Mouse (Mus musculus) brain, embryonic 14.5 days (tissue): ENCODE measurements at regions not wholly inside any gene's neighbourhood (a gene's known extent, or its start where the extent isn't known, plus 50 kb on each side); places are given as distances from the start of the nearest gene placed in this dataset.

Experiments used
- CTCF ChIP-seq: fragments of 200-500 bp; IDR thresholded peaks from 2 replicates; pipeline ENCODE4 v1.5.1; 2012; ENCODE audit warnings: inconsistent platforms, mild to moderate bottlenecking, moderate library complexity, borderline replicate concordance; ENCODE audit not compliant: insufficient read depth, insufficient read length; ENCODE audit errors: extremely low read depth
- POLR2A ChIP-seq: fragments of 200-500 bp; IDR thresholded peaks from 2 replicates; pipeline ENCODE4 v1.6.1; 2012; ENCODE audit warnings: mild to moderate bottlenecking, inconsistent platforms, borderline replicate concordance; ENCODE audit not compliant: poor library complexity, insufficient read depth, insufficient read length, severe bottlenecking; ENCODE audit errors: extremely low read depth

- TF ChIP-seq CTCF (no peak), POLR2A (no peak)
These were observed 158.2 kb downstream of the Naf1 start for GRCm38 (mm10) chr8:67018242-67018641.
